8 mouse cellular contexts compared by ENCODE assay signal in genomic region chr12:25100411-25101217, GRCm38 (mm10). TPM values are rescaled to one million over a fixed set of nuclear protein-coding genes. Genes with fewer than 3 reads are reported as not detected.
DNase-seq lines count a peak whose midpoint lies in the region; ATAC-seq and TF ChIP-seq lines count a peak whose summit lies in the region.

No protein-coding gene starts in this region.

- peak; percentile 84 for DNase-seq in 3134 (ENCODE audit: extremely low read depth, insufficient read length, low spot score)
- peak; percentile 13 for DNase-seq in T-cell, adult 2 months (ENCODE audit: low spot score)
- peak; percentile 76 for DNase-seq in kidney, postnatal 10 days
- peak; percentile 59 for DNase-seq in liver, postnatal 0 days
- peak; percentile 68 for DNase-seq in yolk sac, embryonic 10.5 days (ENCODE audit: low spot score)

- whole genome bisulfite sequencing in embryonic facial prominence, embryonic 13.5 days = under 1% methylated on average over 59 of the region's 59 CpGs
- under 1% methylated on average over 59 of the region's 59 CpGs for WGBS in heart, embryonic 13.5 days
- WGBS in liver, postnatal 0 days (ENCODE audit: insufficient replicate concordance) = under 1% methylated on average over 52 of the region's 59 CpGs
- 3% methylated on average over 58 of the region's 59 CpGs for WGBS in olfactory bulb, adult 2 months

- no peaks in the 10 kb centered on the region for H3K9me3 ChIP-seq in embryonic facial prominence, embryonic 13.5 days
- H3K9me3 ChIP-seq in heart, embryonic 13.5 days = no peaks in the 10 kb centered on the region
- no peaks in the 10 kb centered on the region for H3K9me3 ChIP-seq in liver, postnatal 0 days (ENCODE audit: low read length)

- H3K9ac ChIP-seq in embryonic facial prominence, embryonic 13.5 days = peak overlapping the region; percentile 76
- H3K9ac ChIP-seq in heart, embryonic 13.5 days = peak overlapping the region; percentile 93
- peak overlapping the region; percentile 61 for H3K9ac ChIP-seq in liver, postnatal 0 days (replicated peaks)

- TF ChIP-seq EP300 in liver, postnatal 0 days (IDR thresholded peaks at IDR 0.05; ENCODE audit: low read depth) = no peak

- peaks cover 27% of the 10 kb centered on the region for H3K4me1 ChIP-seq in embryonic facial prominence, embryonic 13.5 days
- H3K4me1 ChIP-seq in heart, embryonic 13.5 days = peaks cover 36% of the 10 kb centered on the region
- H3K4me1 ChIP-seq in liver, postnatal 0 days (ENCODE audit: insufficient read depth) = peaks cover 16% of the 10 kb centered on the region
- H3K4me1 ChIP-seq in olfactory bulb, adult 2 months (ENCODE audit: control insufficient read depth, insufficient read depth, low read length) = peaks cover 34% of the 10 kb centered on the region

- peak overlapping the region; percentile 84 for H3K4me2 ChIP-seq in embryonic facial prominence, embryonic 13.5 days
- peak overlapping the region; percentile 88 for H3K4me2 ChIP-seq in heart, embryonic 13.5 days
- H3K4me2 ChIP-seq in liver, postnatal 0 days (ENCODE audit: low read depth, low read length) = peak overlapping the region; percentile 92

- H3K36me3 ChIP-seq in embryonic facial prominence, embryonic 13.5 days = no peaks in the 10 kb centered on the region
- no peaks in the 10 kb centered on the region for H3K36me3 ChIP-seq in heart, embryonic 13.5 days
- H3K36me3 ChIP-seq in liver, postnatal 0 days (replicated peaks; ENCODE audit: insufficient read depth, low read length) = no peaks in the 10 kb centered on the region

- no peak for TF ChIP-seq POLR2A in olfactory bulb, adult 2 months (IDR thresholded peaks at IDR 0.05; ENCODE audit: insufficient read depth, low read depth, low read length)

- H3K27ac ChIP-seq in embryonic facial prominence, embryonic 13.5 days = peak overlapping the region; percentile 99
- peak overlapping the region; percentile 98 for H3K27ac ChIP-seq in heart, embryonic 13.5 days (replicated peaks)
- H3K27ac ChIP-seq in liver, postnatal 0 days (ENCODE audit: low read depth) = peak overlapping the region; percentile 98
- H3K27ac ChIP-seq in olfactory bulb, adult 2 months (ENCODE audit: insufficient read depth, low read depth, low read length) = peak overlapping the region; percentile 46; the same call in 1 of the 2 replicates

- peak overlapping the region; percentile 96 for H3K4me3 ChIP-seq in embryonic facial prominence, embryonic 13.5 days
- peak overlapping the region; percentile 86 for H3K4me3 ChIP-seq in heart, embryonic 13.5 days
- peak overlapping the region; percentile 59 for H3K4me3 ChIP-seq in liver, postnatal 0 days (ENCODE audit: low read depth, low read length)
- peak overlapping the region; percentile 43 for H3K4me3 ChIP-seq in olfactory bulb, adult 2 months (ENCODE audit: insufficient read depth, low read depth, low read length)

- no peak for TF ChIP-seq CTCF in liver, postnatal 0 days (IDR thresholded peaks at IDR 0.05; ENCODE audit: low read depth)
- no peak for TF ChIP-seq CTCF in olfactory bulb, adult 2 months (IDR thresholded peaks at IDR 0.05; ENCODE audit: insufficient read depth, low read depth, low read length)

- no peaks in the 10 kb centered on the region for H3K27me3 ChIP-seq in embryonic facial prominence, embryonic 13.5 days
- no peaks in the 10 kb centered on the region for H3K27me3 ChIP-seq in heart, embryonic 13.5 days (replicated peaks)
- peaks cover 32% of the 10 kb centered on the region for H3K27me3 ChIP-seq in liver, postnatal 0 days (ENCODE audit: insufficient read depth, low read length)

- no peak for ATAC-seq in embryonic facial prominence, embryonic 13.5 days (ENCODE audit: insufficient number of reproducible peaks, insufficient read depth, low FRiP score, low TSS enrichment, low read depth)
- ATAC-seq in heart, embryonic 13.5 days (ENCODE audit: extremely low read depth, insufficient number of reproducible peaks, low FRiP score, low TSS enrichment) = no peak
- no peak for ATAC-seq in liver, postnatal 0 days

RNA-seq across cellular contexts. Expression of gene Id2, which starts 3.7 kb away (rescaled TPM):
- 494 and 543 TPM in 2 replicates for polyA plus RNA-seq in embryonic facial prominence, embryonic 13.5 days (2015; fragmentation: Nextera tagmentation; extraction: Ambion mirVana)
- 255 and 280 TPM in 2 replicates for polyA plus RNA-seq in heart, embryonic 13.5 days (2015; fragmentation: Nextera tagmentation; extraction: Ambion mirVana)
- polyA plus RNA-seq in liver, postnatal 0 days (2015; fragmentation: Nextera tagmentation; extraction: Ambion mirVana) = 245 and 376 TPM in 2 replicates
- polyA plus RNA-seq in olfactory bulb, adult 2 months (2012; ENCODE audit: insufficient read depth, insufficient read length, low replicate concordance, missing spikeins) = not detected in 2 replicates

Comparison
In these comparisons a context has a peak if more than half of its experiments do, and no peak if none do; other contexts are left out.
1. DNase-seq: peak in every context shown above with its lines; median percentile 84 in 3134; 76 in kidney, postnatal 10 days; 68 in yolk sac, embryonic 10.5 days; 59 in liver, postnatal 0 days; 13 in T-cell, adult 2 months.
2. H3K27ac ChIP-seq: peak in every context shown above with its lines; median percentile 99 in embryonic facial prominence, embryonic 13.5 days; 98 in heart, embryonic 13.5 days; 98 in liver, postnatal 0 days; 46 in olfactory bulb, adult 2 months.
3. H3K4me3 ChIP-seq: peak in every context shown above with its lines; median percentile 96 in embryonic facial prominence, embryonic 13.5 days; 86 in heart, embryonic 13.5 days; 59 in liver, postnatal 0 days; 43 in olfactory bulb, adult 2 months.